Mouse (Mus musculus): ENCODE results near the gene Aldh4a1.

DNA sequence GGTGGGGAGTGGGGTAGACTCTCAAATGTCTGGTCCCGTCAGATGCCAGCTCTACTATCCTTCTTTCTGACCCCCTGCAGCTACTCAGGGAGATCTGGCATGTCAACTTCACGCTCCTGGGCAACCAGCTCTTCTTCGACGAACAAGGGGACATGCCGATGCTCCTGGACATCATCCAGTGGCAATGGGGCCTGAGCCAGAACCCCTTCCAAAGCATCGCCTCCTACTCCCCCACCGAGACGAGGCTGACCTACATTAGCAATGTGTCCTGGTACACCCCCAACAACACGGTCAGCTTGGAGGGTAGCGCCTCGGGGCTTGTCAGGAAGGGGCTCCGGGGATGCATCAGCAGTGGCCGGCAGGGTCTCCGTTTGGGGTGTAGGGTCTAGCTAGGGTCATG lies 39.2 kb downstream of the Aldh4a1 start:
- TF ChIP-seq POLR2A (IDR thresholded peaks at IDR 0.05; ENCODE audit: control insufficient read depth, low read depth, low read length) = no peak
- no peak for TF ChIP-seq CTCF (IDR thresholded peaks at IDR 0.05; ENCODE audit: control insufficient read depth, insufficient read depth, insufficient replicate concordance, low read depth, low read length)

Measured in testis, adult 2 months (tissue).